Mouse (Mus musculus): ENCODE results near the gene Orc5. TPM values are rescaled to one million over a fixed set of nuclear protein-coding genes. Genes with fewer than 3 reads are reported as not detected.

Orc5 gene
- polyA plus RNA-seq, 1 experiment from 2014 or later = 26.0 TPM

DNA sequence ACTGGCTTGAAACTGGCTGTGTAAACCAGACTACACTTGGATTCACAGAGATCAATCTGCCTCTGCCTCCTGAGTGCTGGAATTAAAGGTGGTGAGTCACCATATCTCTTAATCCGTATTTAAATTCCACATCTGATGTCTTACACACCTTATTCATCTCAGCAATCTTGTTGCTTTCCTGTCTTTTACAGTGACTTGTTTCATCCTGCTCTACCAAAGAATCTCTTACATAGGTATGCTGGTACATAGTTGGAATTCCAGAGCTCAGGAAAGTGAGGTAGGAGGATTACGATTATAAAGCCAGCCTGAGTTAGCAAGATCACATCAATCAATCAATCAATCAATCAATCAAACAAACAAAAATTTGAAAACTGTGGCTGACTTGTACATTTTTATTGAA lies 9.6 kb upstream of the Orc5 start:
- Histone ChIP-seq H3K9ac (no peak overlapping the region), H3K9me3 (replicated peaks) (no peaks in the 10 kb centered on the region), H3K4me3 (no peak overlapping the region), H3K4me1 (replicated peaks) (no peaks in the 10 kb centered on the region), H3K4me2 (no peak overlapping the region), H3K36me3 (no peaks in the 10 kb centered on the region), H3K27ac (no peak overlapping the region), H3K27me3 (no peaks in the 10 kb centered on the region)
- no peak for ATAC-seq (replicated peaks; ENCODE audit: insufficient number of reproducible peaks, insufficient read depth, low FRiP score, low read depth)
- 62% methylated on average over 2 of the region's 2 CpGs for WGBS

- H3K9me3 ChIP-seq (replicated peaks) = no peaks in the 10 kb centered on the region
- no peak overlapping the region for H3K4me2 ChIP-seq
- no peak overlapping the region for H3K27ac ChIP-seq
- H3K4me3 ChIP-seq = no peak overlapping the region
- no peaks in the 10 kb centered on the region for H3K27me3 ChIP-seq
- H3K4me1 ChIP-seq (replicated peaks) = no peaks in the 10 kb centered on the region
- H3K36me3 ChIP-seq = no peaks in the 10 kb centered on the region
- no peak overlapping the region for H3K9ac ChIP-seq
- ATAC-seq (replicated peaks; ENCODE audit: insufficient number of reproducible peaks, insufficient read depth, low FRiP score, low read depth) = no peak
- WGBS = 79% methylated on average over 4 of the region's 4 CpGs
These were observed 7.4 kb upstream of the Orc5 start for GRCm38 (mm10) chr5:22557491-22558113.

DNA sequence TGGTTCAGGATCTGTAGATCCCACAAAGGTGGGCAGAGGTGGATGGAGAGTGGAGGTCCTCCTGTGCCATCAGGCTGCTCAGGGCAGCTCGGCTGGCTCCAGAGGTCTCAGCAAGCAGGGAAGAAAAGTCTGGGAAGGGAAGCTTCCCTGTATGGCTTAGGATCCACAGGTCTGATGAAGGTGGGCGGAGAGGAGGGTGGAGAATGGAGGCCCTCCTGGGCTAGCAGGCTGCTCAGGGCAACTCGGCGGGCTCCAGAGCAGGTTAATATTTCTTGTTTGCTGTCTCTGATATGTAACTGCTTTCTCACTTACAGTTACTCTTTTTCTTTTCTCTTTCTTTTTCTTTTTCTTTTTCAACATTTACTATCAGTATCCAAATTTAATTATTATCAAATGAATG lies 6.5 kb upstream of the Orc5 start:
- WGBS = 88% methylated on average over 4 of the region's 4 CpGs
- Histone ChIP-seq H3K9me3 (replicated peaks) (no peaks in the 10 kb centered on the region), H3K27me3 (no peaks in the 10 kb centered on the region), H3K27ac (no peak overlapping the region), H3K4me2 (no peak overlapping the region), H3K9ac (no peak overlapping the region), H3K4me1 (replicated peaks) (no peaks in the 10 kb centered on the region), H3K36me3 (no peaks in the 10 kb centered on the region), H3K4me3 (no peak overlapping the region)
- ATAC-seq (replicated peaks; ENCODE audit: insufficient number of reproducible peaks, insufficient read depth, low FRiP score, low read depth) = no peak

GRCm38 (mm10) chr5:22552233-22552765 lies 2.1 kb upstream of the Orc5 start:
- Histone ChIP-seq H3K27me3 (no peaks in the 10 kb centered on the region), H3K27ac (no peak overlapping the region), H3K4me3 (no peak overlapping the region), H3K9me3 (replicated peaks) (no peaks in the 10 kb centered on the region), H3K4me2 (no peak overlapping the region), H3K36me3 (0 out of 2 replicates have a peak, but pooled peaks cover 5% of the 10 kb centered on the region), H3K4me1 (replicated peaks) (peaks cover 7% of the 10 kb centered on the region), H3K9ac (no peak overlapping the region)
- ATAC-seq (replicated peaks; ENCODE audit: insufficient number of reproducible peaks, insufficient read depth, low FRiP score, low read depth) = no peak
- 90% methylated on average over 14 of the region's 14 CpGs for WGBS

DNA sequence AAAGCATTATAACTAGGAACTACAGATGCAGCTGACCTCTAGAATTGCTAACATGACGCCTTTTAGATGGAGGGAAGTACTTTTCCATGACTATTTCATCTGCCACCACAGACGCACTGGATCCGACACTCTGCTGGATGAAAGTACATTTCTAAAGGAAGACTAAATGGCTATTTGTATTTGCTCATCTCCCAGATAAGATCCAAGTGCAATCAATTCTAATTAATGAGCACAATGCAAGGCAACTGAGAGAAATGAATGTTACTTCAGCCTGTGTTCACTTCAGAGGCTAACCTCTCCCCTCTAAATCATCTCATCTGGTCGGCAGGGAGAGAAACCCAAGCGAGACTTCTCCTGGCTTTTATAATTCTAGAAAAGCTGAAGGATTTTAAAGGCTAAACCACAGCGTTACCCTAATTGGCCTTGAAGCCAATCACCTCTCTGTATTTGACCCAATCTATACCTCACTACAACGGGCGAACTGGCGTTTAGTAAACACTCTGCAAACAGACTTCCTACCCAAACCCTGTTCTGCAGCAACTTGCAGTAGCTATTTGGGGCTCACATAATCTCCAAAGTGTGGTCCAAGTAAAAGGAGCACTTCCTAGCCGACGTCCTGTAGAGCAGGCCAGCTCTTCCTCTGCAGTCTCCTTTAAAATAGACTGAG lies 730 bp downstream of the Orc5 start:
- ATAC-seq (replicated peaks; ENCODE audit: insufficient number of reproducible peaks, insufficient read depth, low FRiP score, low read depth) = no peak; the same call in 1 of the 2 replicates

DNA sequence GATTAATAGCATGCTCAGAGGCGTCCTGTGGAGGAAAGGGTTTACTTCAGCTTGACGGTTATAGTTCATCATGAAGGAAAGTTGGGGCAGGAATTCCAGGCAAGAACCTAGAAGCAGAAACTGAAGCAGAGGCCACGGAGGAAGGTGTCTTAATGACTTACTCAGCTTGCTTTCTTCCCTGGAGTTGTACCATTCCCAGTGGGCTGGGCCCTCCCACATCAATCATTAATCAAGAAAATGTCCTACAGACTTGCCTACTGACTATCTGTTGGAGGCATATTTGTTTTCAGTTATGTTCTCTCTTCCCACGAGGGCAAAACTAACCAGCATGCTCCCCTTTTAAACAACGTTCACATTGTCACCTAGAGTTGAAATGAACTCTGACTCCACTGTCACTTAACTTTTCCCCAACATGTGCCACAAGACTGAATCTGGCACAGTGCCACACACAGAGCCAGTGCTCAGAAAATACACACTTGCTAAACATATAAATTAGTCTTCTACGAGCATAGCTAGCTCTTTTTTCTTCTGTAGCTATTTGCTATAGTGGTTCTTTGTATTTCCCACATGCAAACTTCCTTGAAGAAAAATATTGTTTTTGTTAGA lies 1.6 kb downstream of the Orc5 start:
- peak overlapping the region; percentile 78; the same call in 1 of the 2 replicates for H3K4me2 ChIP-seq
- no peak overlapping the region for H3K27ac ChIP-seq
- no peaks in the 10 kb centered on the region for H3K9me3 ChIP-seq (replicated peaks)
- peaks cover 31% of the 10 kb centered on the region for H3K36me3 ChIP-seq
- H3K27me3 ChIP-seq = no peaks in the 10 kb centered on the region
- 77% methylated on average over 6 of the region's 6 CpGs for WGBS
- no peak for ATAC-seq (replicated peaks; ENCODE audit: insufficient number of reproducible peaks, insufficient read depth, low FRiP score, low read depth)
- H3K4me3 ChIP-seq = no peak overlapping the region
- H3K9ac ChIP-seq = no peak overlapping the region
- peaks cover 7% of the 10 kb centered on the region for H3K4me1 ChIP-seq (replicated peaks)

More for the DNA sequence above, 730 bp downstream of the Orc5 start:
- Histone ChIP-seq H3K9me3 (replicated peaks) (no peaks in the 10 kb centered on the region), H3K4me1 (replicated peaks) (peaks cover 7% of the 10 kb centered on the region), H3K4me3 (peak overlapping the region; percentile 84), H3K9ac (peak overlapping the region; percentile 79), H3K27ac (peak overlapping the region; percentile 92), H3K4me2 (peak overlapping the region; percentile 78), H3K27me3 (no peaks in the 10 kb centered on the region), H3K36me3 (peaks cover 27% of the 10 kb centered on the region)
- WGBS = 10% methylated on average over 11 of the region's 11 CpGs

- WGBS = 96% methylated on average over 5 of the region's 5 CpGs
- Histone ChIP-seq H3K9ac (no peak overlapping the region), H3K27me3 (no peaks in the 10 kb centered on the region), H3K4me1 (replicated peaks) (peaks cover 7% of the 10 kb centered on the region), H3K4me2 (no peak overlapping the region), H3K4me3 (no peak overlapping the region), H3K27ac (no peak overlapping the region), H3K9me3 (replicated peaks) (no peaks in the 10 kb centered on the region), H3K36me3 (peaks cover 35% of the 10 kb centered on the region)
- ATAC-seq (replicated peaks; ENCODE audit: insufficient number of reproducible peaks, insufficient read depth, low FRiP score, low read depth) = no peak
These were observed 3.7 kb downstream of the Orc5 start for GRCm38 (mm10) chr5:22546536-22546935.

- no peak for ATAC-seq (replicated peaks; ENCODE audit: insufficient number of reproducible peaks, insufficient read depth, low FRiP score, low read depth)
- H3K4me1 ChIP-seq (replicated peaks) = peaks cover 7% of the 10 kb centered on the region
- H3K9me3 ChIP-seq (replicated peaks) = no peaks in the 10 kb centered on the region
- no peak overlapping the region for H3K4me3 ChIP-seq
- H3K9ac ChIP-seq = no peak overlapping the region
- peaks cover 44% of the 10 kb centered on the region for H3K36me3 ChIP-seq
- no peak overlapping the region for H3K27ac ChIP-seq
- no peak overlapping the region for H3K4me2 ChIP-seq
- H3K27me3 ChIP-seq = no peaks in the 10 kb centered on the region
These were observed 4.9 kb downstream of the Orc5 start for GRCm38 (mm10) chr5:22545305-22545704.

- Histone ChIP-seq H3K36me3 (peaks cover 49% of the 10 kb centered on the region), H3K27ac (no peak overlapping the region), H3K27me3 (no peaks in the 10 kb centered on the region), H3K4me2 (no peak overlapping the region), H3K4me1 (replicated peaks) (no peaks in the 10 kb centered on the region), H3K9me3 (replicated peaks) (no peaks in the 10 kb centered on the region), H3K9ac (no peak overlapping the region), H3K4me3 (no peak overlapping the region)
- 92% methylated on average over 2 of the region's 2 CpGs for WGBS
- no peak for ATAC-seq (replicated peaks; ENCODE audit: insufficient number of reproducible peaks, insufficient read depth, low FRiP score, low read depth)
These were observed 7.6 kb downstream of the Orc5 start for GRCm38 (mm10) chr5:22542676-22543075.

- H3K9me3 ChIP-seq (replicated peaks) = no peaks in the 10 kb centered on the region
- H3K27ac ChIP-seq = no peak overlapping the region
- no peak overlapping the region for H3K4me3 ChIP-seq
- no peak overlapping the region for H3K4me2 ChIP-seq
- no peak overlapping the region for H3K9ac ChIP-seq
- WGBS = 86% methylated on average over 7 of the region's 7 CpGs
- H3K36me3 ChIP-seq = peaks cover 21% of the 10 kb centered on the region
- no peak; the same call in 1 of the 2 replicates for ATAC-seq (replicated peaks; ENCODE audit: insufficient number of reproducible peaks, insufficient read depth, low FRiP score, low read depth)
- no peaks in the 10 kb centered on the region for H3K4me1 ChIP-seq (replicated peaks)
- no peaks in the 10 kb centered on the region for H3K27me3 ChIP-seq
These were observed 11.1 kb downstream of the Orc5 start for GRCm38 (mm10) chr5:22538996-22539600.

GRCm38 (mm10) chr5:22536695-22537094 lies 13.5 kb downstream of the Orc5 start:
- Histone ChIP-seq H3K27ac (no peak overlapping the region), H3K4me3 (no peak overlapping the region), H3K27me3 (no peaks in the 10 kb centered on the region), H3K36me3 (peaks cover 17% of the 10 kb centered on the region), H3K9me3 (replicated peaks) (no peaks in the 10 kb centered on the region), H3K9ac (no peak overlapping the region), H3K4me1 (replicated peaks) (no peaks in the 10 kb centered on the region), H3K4me2 (no peak overlapping the region)
- ATAC-seq (replicated peaks; ENCODE audit: insufficient number of reproducible peaks, insufficient read depth, low FRiP score, low read depth) = no peak
- whole genome bisulfite sequencing = 90% methylated on average over 1 of the region's 1 CpGs
